Mouse (Mus musculus) embryonic facial prominence, embryonic 14.5 days (tissue): ENCODE results near the gene Crlf1. TPM values are rescaled to one million over a fixed set of nuclear protein-coding genes. Genes with fewer than 3 reads are reported as not detected.

Experiments used
- ATAC-seq: fragments of 200-750 bp; cut with Nextera tagmentation; 2 replicates; pipeline ENCODE4 v1.8.0; 2017; ENCODE audit warnings: low read depth, moderate number of reproducible peaks, moderate TSS enrichment
- DNase-seq: peaks from one replicate; pipeline ENCODE4 v3.0.0-alpha.2; 2015; ENCODE audit warnings: low spot score
- H3K27ac ChIP-seq: fragments of 300-500 bp; sonication (generic); replicated peaks from 2 replicates; pipeline ENCODE4 v1.5.1; 2014; ENCODE audit warnings: low read depth, mild to moderate bottlenecking, low read length, moderate library complexity
- H3K27me3 ChIP-seq: fragments of 300-500 bp; sonication (generic); replicated peaks from 2 replicates; pipeline ENCODE4 v1.6.1; 2014; ENCODE audit warnings: low read length; ENCODE audit not compliant: control insufficient read depth, insufficient read depth
- H3K36me3 ChIP-seq: fragments of 300-500 bp; sonication (generic); 2 replicates; pipeline ENCODE4 v1.6.1; 2014; ENCODE audit warnings: low read length, mixed read lengths; ENCODE audit not compliant: control insufficient read depth, insufficient read depth
- H3K4me1 ChIP-seq: fragments of 300-500 bp; sonication (generic); 2 replicates; pipeline ENCODE4 v1.6.1; 2014; ENCODE audit warnings: antibody characterized with exemption, low read length; ENCODE audit not compliant: control insufficient read depth, insufficient read depth
- H3K4me2 ChIP-seq: fragments of 300-500 bp; sonication (generic); 2 replicates; pipeline ENCODE4 v1.6.1; 2014; ENCODE audit warnings: low read depth, mild to moderate bottlenecking, low read length, moderate library complexity, mixed read lengths
- H3K4me3 ChIP-seq: fragments of 300-500 bp; sonication (generic); 2 replicates; pipeline ENCODE4 v1.5.1; 2014; ENCODE audit warnings: low read depth, mild to moderate bottlenecking, low read length
- H3K9ac ChIP-seq: fragments of 300-500 bp; sonication (generic); 2 replicates; pipeline ENCODE4 v1.6.1; 2014; ENCODE audit warnings: low read depth, mild to moderate bottlenecking, low read length, moderate library complexity, mixed read lengths
- H3K9me3 ChIP-seq: fragments of 300-500 bp; sonication (generic); 2 replicates; pipeline ENCODE4 v1.6.1; 2016; ENCODE audit warnings: low read length; ENCODE audit not compliant: control insufficient read depth
- WGBS: fragments of 180-500 bp; shearing (Covaris S2); extraction: QIAGEN DNeasy Blood & Tissue Kit; methylation state at CpG from one replicate; pipeline ENCODE4 v1.1.7; 2014; 5-methylcytosine and 5-hydroxymethylcytosine counted together
- polyA plus RNA-seq: library from polyadenylated mRNA; unstranded; fragments of >200 nt; fragmentation: Nextera tagmentation; extraction: Ambion mirVana; gene quantifications from 2 replicates; pipeline ENCODE4 v1.2.1, GENCODE M21; 2014

Gene Crlf1
- polyA plus RNA-seq, 1 experiment from 2014 or later: 68.1 TPM

GRCm38 (mm10) chr8:70517940-70518643, 25.1 kb downstream of the Crlf1 start:
- Histone ChIP-seq H3K9ac (no peak overlapping the region), H3K27ac (no peak overlapping the region), H3K9me3 (no peaks in the 10 kb centered on the region), H3K36me3 (peaks cover 32% of the 10 kb centered on the region), H3K4me2 (no peak overlapping the region), H3K4me3 (no peak overlapping the region), H3K27me3 (no peaks in the 10 kb centered on the region), H3K4me1 (no peaks in the 10 kb centered on the region)
- no peak for DNase-seq
- ATAC-seq: no peak
- WGBS: 67% methylated on average over 10 of the region's 10 CpGs

- no peak for DNase-seq
- H3K9me3 ChIP-seq: no peaks in the 10 kb centered on the region
- H3K27ac ChIP-seq: no peak overlapping the region
- H3K4me3 ChIP-seq: no peak overlapping the region
- no peak overlapping the region for H3K4me2 ChIP-seq
- H3K36me3 ChIP-seq: peaks cover 26% of the 10 kb centered on the region
- H3K9ac ChIP-seq: no peak overlapping the region
- 0 out of 2 replicates have a peak, but pooled peaks cover 6% of the 10 kb centered on the region for H3K4me1 ChIP-seq
- 90% methylated on average over 6 of the region's 6 CpGs for WGBS
- ATAC-seq: no peak
- no peaks in the 10 kb centered on the region for H3K27me3 ChIP-seq
Observed at GRCm38 (mm10) chr8:70519043-70519442, 26.1 kb downstream of the Crlf1 start.

GRCm38 (mm10) chr8:70519606-70520005, 26.6 kb downstream of the Crlf1 start:
- WGBS: 59% methylated on average over 2 of the region's 2 CpGs

GRCm38 (mm10) chr8:70522592-70523403, 29.8 kb downstream of the Crlf1 start:
- Histone ChIP-seq H3K4me1 (peaks cover 13% of the 10 kb centered on the region; the same call in 1 of the 2 replicates), H3K4me2 (peak overlapping the region; percentile 86), H3K27me3 (no peaks in the 10 kb centered on the region), H3K27ac (peak overlapping the region; percentile 89), H3K9me3 (no peaks in the 10 kb centered on the region), H3K4me3 (peak overlapping the region; percentile 84), H3K9ac (peak overlapping the region; percentile 87), H3K36me3 (peaks cover 10% of the 10 kb centered on the region; the same call in 1 of the 2 replicates)
- peak; percentile 90 for ATAC-seq
- DNase-seq: peak; percentile 99
- WGBS: under 1% methylated on average over 49 of the region's 51 CpGs

More at GRCm38 (mm10) chr8:70519606-70520005, 26.6 kb downstream of the Crlf1 start:
- Histone ChIP-seq H3K4me2 (no peak overlapping the region), H3K4me3 (no peak overlapping the region), H3K27me3 (no peaks in the 10 kb centered on the region), H3K36me3 (peaks cover 21% of the 10 kb centered on the region; the same call in 1 of the 2 replicates), H3K9me3 (no peaks in the 10 kb centered on the region), H3K9ac (no peak overlapping the region), H3K4me1 (0 out of 2 replicates have a peak, but pooled peaks cover 6% of the 10 kb centered on the region), H3K27ac (no peak overlapping the region)
- ATAC-seq (no peak), DNase-seq (no peak)

GRCm38 (mm10) chr8:70527111-70527511, 34.2 kb downstream of the Crlf1 start:
- peak overlapping the region; percentile 88 for H3K4me2 ChIP-seq
- peaks cover 28% of the 10 kb centered on the region for H3K36me3 ChIP-seq
- peak overlapping the region; percentile 67 for H3K4me3 ChIP-seq
- no peaks in the 10 kb centered on the region for H3K9me3 ChIP-seq
- WGBS: 5% methylated on average over 8 of the region's 8 CpGs
- H3K9ac ChIP-seq: peak overlapping the region; percentile 91
- no peak for DNase-seq
- no peak for ATAC-seq
- H3K27me3 ChIP-seq: no peaks in the 10 kb centered on the region
- H3K4me1 ChIP-seq: peaks cover 18% of the 10 kb centered on the region
- peak overlapping the region; percentile 77 for H3K27ac ChIP-seq

GRCm38 (mm10) chr8:70527512-70528181, 34.7 kb downstream of the Crlf1 start, which contains the start of the genes Fkbp8 and Kxd1:
TSS of gene Fkbp8 (plus strand) at chr8:70527724.
TSS of gene Kxd1 (minus strand) at chr8:70527956.
- H3K36me3 ChIP-seq: peaks cover 33% of the 10 kb centered on the region
- peak within 1 kb of the TSS; percentile 67 for H3K4me3 ChIP-seq
- no peaks in the 10 kb centered on the region for H3K9me3 ChIP-seq
- peak; percentile 97 for DNase-seq
- H3K4me1 ChIP-seq: peaks cover 18% of the 10 kb centered on the region
- peak within 1 kb of the TSS; percentile 77 for H3K27ac ChIP-seq
- H3K9ac ChIP-seq: peak within 1 kb of the TSS; percentile 91
- H3K27me3 ChIP-seq: no peaks in the 10 kb centered on the region
- WGBS: under 1% methylated on average over 25 of the region's 61 CpGs
- peak within 1 kb of the TSS; percentile 88 for H3K4me2 ChIP-seq
- peak; percentile 96 for ATAC-seq

- DNase-seq: no peak
- Histone ChIP-seq H3K4me1 (peaks cover 16% of the 10 kb centered on the region), H3K4me3 (peak overlapping the region; percentile 67), H3K9me3 (no peaks in the 10 kb centered on the region), H3K9ac (peak overlapping the region; percentile 91), H3K36me3 (peaks cover 38% of the 10 kb centered on the region), H3K27me3 (no peaks in the 10 kb centered on the region), H3K27ac (peak overlapping the region; percentile 77; the same call in 1 of the 2 replicates), H3K4me2 (peak overlapping the region; percentile 88)
- no peak for ATAC-seq
- 32% methylated on average over 13 of the region's 13 CpGs for WGBS
Observed at GRCm38 (mm10) chr8:70528182-70528797, 35.3 kb downstream of the Crlf1 start.

- Histone ChIP-seq H3K4me1 (peaks cover 12% of the 10 kb centered on the region), H3K27me3 (no peaks in the 10 kb centered on the region), H3K9ac (no peak overlapping the region), H3K27ac (no peak overlapping the region), H3K36me3 (peaks cover 48% of the 10 kb centered on the region), H3K9me3 (no peaks in the 10 kb centered on the region), H3K4me3 (no peak overlapping the region), H3K4me2 (no peak overlapping the region)
- WGBS: 83% methylated on average over 3 of the region's 5 CpGs
- no peak for ATAC-seq
- no peak for DNase-seq
Observed at GRCm38 (mm10) chr8:70529299-70529698, 36.3 kb downstream of the Crlf1 start.
